Mouse (Mus musculus): ENCODE measurements around the gene Myo7a. TPM values are rescaled to one million over a fixed set of nuclear protein-coding genes. Genes with fewer than 3 reads are reported as not detected.

Myo7a gene
- polyA plus RNA-seq, 1 experiment, result 98.0 TPM

DNA sequence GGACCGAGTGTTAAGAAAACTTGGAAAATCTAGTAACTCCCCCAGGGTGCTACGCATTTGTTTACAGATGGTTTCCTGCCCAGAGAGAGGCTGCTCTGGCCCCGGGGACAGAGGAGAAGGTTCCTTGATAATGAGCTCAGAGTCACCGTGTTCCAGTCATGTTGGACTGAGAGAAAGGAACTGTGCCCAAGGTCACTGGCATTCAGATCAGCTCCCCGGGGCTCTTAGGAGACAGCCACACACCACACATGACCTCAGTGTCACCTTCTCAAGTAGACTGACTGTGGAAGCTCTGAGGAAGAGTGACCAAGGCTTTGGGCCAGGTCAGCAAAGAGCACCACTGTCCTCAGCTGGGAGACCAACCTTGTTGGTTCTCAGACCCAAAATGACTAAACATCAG lies 5.4 kb upstream of the Myo7a start:
- Histone ChIP-seq H3K4me1 (ENCODE audit: control insufficient read depth, insufficient read depth, low read length) (peaks cover 7% of the 10 kb centered on the region), H3K4me3 (ENCODE audit: control insufficient read depth, low read depth, low read length) (no peak overlapping the region), H3K27me3 (ENCODE audit: control insufficient read depth, insufficient read depth, low read length) (no peaks in the 10 kb centered on the region), H3K36me3 (ENCODE audit: control insufficient read depth, insufficient read depth, low read length) (no peaks in the 10 kb centered on the region), H3K27ac (ENCODE audit: control insufficient read depth, insufficient read depth, low read depth, low read length) (no peak overlapping the region)
- TF ChIP-seq POLR2A (IDR thresholded peaks at IDR 0.05; ENCODE audit: control insufficient read depth, low read depth, low read length) (no peak), CTCF (IDR thresholded peaks at IDR 0.05; ENCODE audit: control insufficient read depth, insufficient read depth, insufficient replicate concordance, low read depth, low read length) (no peak)

DNA sequence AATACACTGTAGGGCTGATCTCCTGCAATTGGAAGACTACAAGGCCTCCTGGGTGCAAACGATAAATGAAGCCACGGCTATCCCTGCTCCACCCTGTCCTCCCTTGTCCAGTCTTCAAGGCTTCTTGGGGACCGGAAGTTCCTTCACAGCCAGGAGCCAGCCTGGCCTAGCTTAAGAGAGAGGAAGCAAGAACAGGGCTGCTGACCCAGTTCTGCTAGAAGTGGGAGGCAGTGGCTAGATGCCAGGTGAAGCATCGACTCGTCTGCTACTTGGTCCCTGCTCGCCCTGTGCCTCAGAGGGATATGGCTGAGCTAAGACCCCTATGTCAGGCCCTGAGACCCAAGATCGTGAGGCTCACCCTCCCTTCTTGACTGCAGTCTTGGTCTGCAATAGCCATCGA lies 2.3 kb upstream of the Myo7a start:
- no peak overlapping the region for H3K4me3 ChIP-seq (ENCODE audit: control insufficient read depth, low read depth, low read length)
- peak overlapping the region; percentile 52 for H3K27ac ChIP-seq (ENCODE audit: control insufficient read depth, insufficient read depth, low read depth, low read length)
- TF ChIP-seq CTCF (IDR thresholded peaks at IDR 0.05; ENCODE audit: control insufficient read depth, insufficient read depth, insufficient replicate concordance, low read depth, low read length), result no peak
- TF ChIP-seq POLR2A (IDR thresholded peaks at IDR 0.05; ENCODE audit: control insufficient read depth, low read depth, low read length), result no peak
- peaks cover 7% of the 10 kb centered on the region for H3K4me1 ChIP-seq (ENCODE audit: control insufficient read depth, insufficient read depth, low read length)
- no peaks in the 10 kb centered on the region for H3K36me3 ChIP-seq (ENCODE audit: control insufficient read depth, insufficient read depth, low read length)
- H3K27me3 ChIP-seq (ENCODE audit: control insufficient read depth, insufficient read depth, low read length), result no peaks in the 10 kb centered on the region

DNA sequence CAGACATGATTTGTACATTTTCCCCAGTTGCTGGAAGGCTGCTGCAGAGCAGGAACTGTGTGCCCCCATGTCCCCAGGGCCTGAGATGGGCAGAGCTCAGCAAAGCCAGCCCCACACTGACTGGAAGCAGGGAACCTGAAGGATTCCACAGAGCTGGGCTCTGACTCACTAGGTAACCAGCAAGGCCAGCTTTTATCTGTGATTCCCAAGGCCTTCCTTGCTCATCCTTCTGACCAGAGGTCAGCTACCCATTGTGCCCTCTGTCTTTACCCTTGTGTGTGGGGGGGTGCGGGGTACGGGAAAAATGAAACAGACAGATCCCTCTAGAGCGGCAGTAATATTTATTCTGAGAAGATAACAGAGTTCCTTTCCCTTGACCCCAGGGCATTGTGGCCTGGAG lies 1.9 kb upstream of the Myo7a start:
- H3K27ac ChIP-seq (ENCODE audit: control insufficient read depth, insufficient read depth, low read depth, low read length), result peak overlapping the region; percentile 5; the same call in 1 of the 2 replicates

DNA sequence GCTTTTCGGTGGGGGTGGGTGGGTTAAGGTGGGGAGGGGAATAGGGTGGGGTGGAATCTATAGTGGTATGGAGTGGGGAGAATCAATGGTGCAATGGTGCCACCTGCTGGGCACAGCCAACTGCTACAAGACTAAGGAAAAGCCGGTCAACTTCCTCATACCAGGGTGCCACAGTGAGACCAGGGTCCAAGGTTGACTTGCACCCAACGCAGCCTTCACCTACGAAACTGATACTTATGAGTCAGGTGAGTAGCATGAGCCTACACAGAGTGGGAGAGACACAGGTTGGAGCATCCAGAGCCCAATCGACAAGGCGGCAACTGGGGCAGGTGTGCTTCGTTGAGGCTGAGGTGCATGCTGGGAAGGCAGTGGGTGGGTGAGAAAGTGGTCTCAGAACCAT lies 1.0 kb upstream of the Myo7a start:
- Histone ChIP-seq H3K36me3 (ENCODE audit: control insufficient read depth, insufficient read depth, low read length) (no peaks in the 10 kb centered on the region), H3K27ac (ENCODE audit: control insufficient read depth, insufficient read depth, low read depth, low read length) (no peak overlapping the region), H3K4me1 (ENCODE audit: control insufficient read depth, insufficient read depth, low read length) (peaks cover 7% of the 10 kb centered on the region), H3K27me3 (ENCODE audit: control insufficient read depth, insufficient read depth, low read length) (no peaks in the 10 kb centered on the region), H3K4me3 (ENCODE audit: control insufficient read depth, low read depth, low read length) (peak overlapping the region; percentile 49)
- no peak for TF ChIP-seq POLR2A (IDR thresholded peaks at IDR 0.05; ENCODE audit: control insufficient read depth, low read depth, low read length)
- peak; percentile 71; the same call in 1 of the 2 replicates for TF ChIP-seq CTCF (IDR thresholded peaks at IDR 0.05; ENCODE audit: control insufficient read depth, insufficient read depth, insufficient replicate concordance, low read depth, low read length)

More for the DNA sequence above, 1.9 kb upstream of the Myo7a start:
- no peaks in the 10 kb centered on the region for H3K27me3 ChIP-seq (ENCODE audit: control insufficient read depth, insufficient read depth, low read length)
- no peak for TF ChIP-seq POLR2A (IDR thresholded peaks at IDR 0.05; ENCODE audit: control insufficient read depth, low read depth, low read length)
- TF ChIP-seq CTCF (IDR thresholded peaks at IDR 0.05; ENCODE audit: control insufficient read depth, insufficient read depth, insufficient replicate concordance, low read depth, low read length), result no peak
- H3K36me3 ChIP-seq (ENCODE audit: control insufficient read depth, insufficient read depth, low read length), result no peaks in the 10 kb centered on the region
- H3K4me1 ChIP-seq (ENCODE audit: control insufficient read depth, insufficient read depth, low read length), result peaks cover 7% of the 10 kb centered on the region
- H3K4me3 ChIP-seq (ENCODE audit: control insufficient read depth, low read depth, low read length), result no peak overlapping the region

DNA sequence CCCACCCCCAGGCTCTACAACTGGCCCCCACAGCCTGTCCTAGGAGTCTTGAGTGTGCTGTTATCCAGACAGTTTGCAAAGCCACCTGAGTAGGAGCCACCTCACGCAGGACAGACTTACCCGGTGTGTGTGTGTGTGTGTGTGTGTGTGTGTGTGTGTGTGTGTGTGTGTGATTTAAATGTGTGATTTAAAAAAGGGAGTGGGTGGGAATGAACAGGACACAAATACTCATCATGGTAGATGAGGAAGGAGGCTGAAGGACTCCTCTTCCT lies 573 bp upstream of the Myo7a start:
- Histone ChIP-seq H3K4me3 (ENCODE audit: control insufficient read depth, low read depth, low read length) (no peak overlapping the region), H3K27ac (ENCODE audit: control insufficient read depth, insufficient read depth, low read depth, low read length) (no peak overlapping the region), H3K36me3 (ENCODE audit: control insufficient read depth, insufficient read depth, low read length) (no peaks in the 10 kb centered on the region), H3K4me1 (ENCODE audit: control insufficient read depth, insufficient read depth, low read length) (peaks cover 7% of the 10 kb centered on the region), H3K27me3 (ENCODE audit: control insufficient read depth, insufficient read depth, low read length) (no peaks in the 10 kb centered on the region)
- no peak for TF ChIP-seq CTCF (IDR thresholded peaks at IDR 0.05; ENCODE audit: control insufficient read depth, insufficient read depth, insufficient replicate concordance, low read depth, low read length)
- TF ChIP-seq POLR2A (IDR thresholded peaks at IDR 0.05; ENCODE audit: control insufficient read depth, low read depth, low read length), result no peak

DNA sequence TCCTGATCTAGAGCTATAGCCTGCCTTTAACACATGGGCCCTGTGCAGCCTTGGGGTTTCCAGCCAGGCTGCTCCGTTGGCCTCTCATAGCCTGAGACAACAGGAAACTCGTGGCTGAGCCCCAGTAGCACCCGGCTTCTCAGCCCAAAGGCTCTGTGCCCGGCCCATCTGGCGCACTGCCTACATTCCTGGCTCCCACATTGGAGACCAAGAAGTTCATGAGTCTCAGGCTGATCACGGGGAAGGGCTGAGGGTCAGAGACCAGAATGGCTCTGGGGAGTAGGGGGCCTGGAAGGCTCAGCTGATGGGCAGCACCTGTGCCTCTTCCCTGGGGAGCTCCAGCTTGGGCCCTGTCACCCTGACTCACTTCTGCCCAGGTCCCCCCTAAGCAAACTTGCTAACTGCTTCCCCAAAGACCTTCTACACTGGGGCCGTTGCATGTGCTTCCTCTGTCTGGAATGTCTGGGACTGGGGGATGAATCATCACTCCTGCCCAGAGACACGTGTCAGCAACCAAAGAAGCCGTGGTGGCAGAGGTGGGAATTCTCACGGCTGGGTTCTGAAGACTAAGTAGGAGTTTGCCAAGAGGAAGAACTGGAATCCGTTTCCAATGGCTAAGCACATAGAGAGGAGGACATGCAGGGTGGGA lies 2.2 kb downstream of the Myo7a start:
- Histone ChIP-seq H3K4me3 (ENCODE audit: control insufficient read depth, low read depth, low read length) (no peak overlapping the region), H3K36me3 (ENCODE audit: control insufficient read depth, insufficient read depth, low read length) (no peaks in the 10 kb centered on the region), H3K27ac (ENCODE audit: control insufficient read depth, insufficient read depth, low read depth, low read length) (peak overlapping the region; percentile 12; the same call in 1 of the 2 replicates), H3K27me3 (ENCODE audit: control insufficient read depth, insufficient read depth, low read length) (no peaks in the 10 kb centered on the region), H3K4me1 (ENCODE audit: control insufficient read depth, insufficient read depth, low read length) (peaks cover 7% of the 10 kb centered on the region)
- TF ChIP-seq POLR2A (IDR thresholded peaks at IDR 0.05; ENCODE audit: control insufficient read depth, low read depth, low read length) (0 out of 2 replicates have a peak, but pooled peaks have one; percentile 11), CTCF (IDR thresholded peaks at IDR 0.05; ENCODE audit: control insufficient read depth, insufficient read depth, insufficient replicate concordance, low read depth, low read length) (no peak)

DNA sequence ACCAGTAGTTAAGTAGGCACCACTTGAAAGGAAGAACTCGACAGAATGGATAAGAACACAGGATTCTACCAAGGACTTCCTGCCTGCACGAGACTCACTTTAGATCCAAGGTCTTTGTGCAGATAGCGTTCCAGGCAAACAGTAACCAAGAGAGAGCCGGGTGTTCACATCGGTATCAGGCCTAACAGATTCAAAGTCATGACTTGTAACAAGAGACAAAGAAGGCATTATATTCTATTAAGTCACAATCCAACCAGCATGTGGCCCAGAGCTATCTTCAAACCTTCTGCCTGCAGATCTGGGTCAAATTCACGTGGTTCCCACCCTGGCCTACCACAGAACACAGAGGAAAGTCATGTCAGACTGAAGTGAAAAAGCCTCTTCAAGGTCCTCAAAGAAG lies 4.7 kb downstream of the Myo7a start:
- no peak overlapping the region for H3K4me3 ChIP-seq (ENCODE audit: control insufficient read depth, low read depth, low read length)
- no peak for TF ChIP-seq CTCF (IDR thresholded peaks at IDR 0.05; ENCODE audit: control insufficient read depth, insufficient read depth, insufficient replicate concordance, low read depth, low read length)
- TF ChIP-seq POLR2A (IDR thresholded peaks at IDR 0.05; ENCODE audit: control insufficient read depth, low read depth, low read length), result no peak
- no peaks in the 10 kb centered on the region for H3K36me3 ChIP-seq (ENCODE audit: control insufficient read depth, insufficient read depth, low read length)
- no peaks in the 10 kb centered on the region for H3K27me3 ChIP-seq (ENCODE audit: control insufficient read depth, insufficient read depth, low read length)
- peak overlapping the region; percentile 62 for H3K27ac ChIP-seq (ENCODE audit: control insufficient read depth, insufficient read depth, low read depth, low read length)
- peaks cover 6% of the 10 kb centered on the region for H3K4me1 ChIP-seq (ENCODE audit: control insufficient read depth, insufficient read depth, low read length)
